Mouse (Mus musculus): ENCODE measurements around the gene Ciz1. TPM values are rescaled to one million over a fixed set of nuclear protein-coding genes. Genes with fewer than 3 reads are reported as not detected.

The Ciz1 gene
- polyA plus RNA-seq, 1 experiment from 2014 or later = 51.1 TPM

DNA sequence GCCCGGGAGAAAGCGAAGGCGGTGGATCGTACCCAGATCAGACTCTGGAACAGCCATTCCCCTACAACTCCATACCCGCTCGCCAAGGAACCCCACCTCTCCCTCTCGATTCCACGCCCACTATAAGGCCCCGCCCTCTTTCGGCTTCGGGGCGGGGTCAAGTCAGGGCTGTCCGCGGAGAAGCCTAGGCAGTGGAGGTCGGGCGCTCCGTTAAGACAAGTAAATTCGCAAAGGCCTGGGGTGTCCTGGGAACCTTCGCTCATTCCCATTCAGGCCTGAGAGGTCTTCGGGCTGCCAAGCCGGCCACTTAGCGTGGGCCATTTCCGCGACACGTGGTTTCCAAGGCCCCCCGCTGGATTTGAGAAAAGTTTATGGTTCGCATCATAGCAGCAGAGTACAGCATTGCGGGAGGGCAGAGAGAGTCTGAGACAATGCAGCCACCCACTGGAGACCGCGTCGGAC lies 43.4 kb downstream of the Ciz1 start, which contains the start of gene Ptges2:
Gene Ptges2, plus strand, starts transcription at position 413 of the 462 bp plus-strand sequence.
- H3K27ac ChIP-seq (replicated peaks) = peak within 1 kb of the TSS; percentile 92
- H3K27me3 ChIP-seq = no peaks in the 10 kb centered on the region
- under 1% methylated on average over 31 of the region's 31 CpGs for WGBS
- peak within 1 kb of the TSS; percentile 96 for H3K4me2 ChIP-seq
- peak within 1 kb of the TSS; percentile 93 for H3K4me3 ChIP-seq
- peak; percentile 93 for ATAC-seq (ENCODE audit: low read depth)
- H3K9me3 ChIP-seq = no peaks in the 10 kb centered on the region
- peak within 1 kb of the TSS; percentile 93 for H3K9ac ChIP-seq
- H3K4me1 ChIP-seq (replicated peaks) = peaks cover 20% of the 10 kb centered on the region
- peaks cover 8% of the 10 kb centered on the region for H3K36me3 ChIP-seq

DNA sequence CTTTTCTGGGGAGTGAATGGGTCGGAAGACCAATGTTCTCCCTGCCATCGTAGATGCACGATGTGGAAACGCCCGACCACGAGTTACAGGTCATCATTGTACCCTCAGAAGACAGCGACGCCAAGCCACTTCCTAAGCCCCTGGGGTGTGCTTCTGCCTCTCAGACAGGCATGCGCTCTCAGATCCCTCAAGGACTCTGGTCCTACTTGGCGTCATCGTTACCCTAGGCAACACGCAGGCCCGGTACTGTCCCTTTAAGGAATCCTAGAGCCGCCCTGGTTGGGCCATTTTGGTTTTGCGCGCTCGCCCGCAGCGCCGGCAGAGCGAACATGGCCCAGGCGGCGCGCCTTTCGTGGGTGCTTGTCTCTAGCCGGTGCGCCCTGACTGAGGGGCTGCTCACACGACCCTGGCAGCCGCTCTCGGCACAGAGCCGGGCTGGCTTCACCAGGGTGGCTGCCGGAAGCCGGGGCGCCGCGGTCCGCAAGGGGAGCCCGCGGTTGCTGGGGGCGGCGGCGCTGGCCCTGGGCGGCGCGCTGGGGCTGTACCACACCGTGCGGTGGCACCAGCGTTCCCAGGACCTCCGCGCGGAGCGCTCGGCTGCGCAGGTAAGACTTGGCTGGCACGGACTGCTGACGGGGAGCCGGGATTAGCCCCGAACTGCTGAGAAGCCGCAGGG lies 44.0 kb downstream of the Ciz1 start:
- H3K4me3 ChIP-seq = peak overlapping the region; percentile 93
- ATAC-seq (ENCODE audit: low read depth) = peak; percentile 97
- H3K36me3 ChIP-seq = peaks cover 13% of the 10 kb centered on the region
- peaks cover 20% of the 10 kb centered on the region for H3K4me1 ChIP-seq (replicated peaks)
- peak overlapping the region; percentile 93 for H3K9ac ChIP-seq
- under 1% methylated on average over 59 of the region's 59 CpGs for WGBS
- H3K27me3 ChIP-seq = no peaks in the 10 kb centered on the region
- H3K4me2 ChIP-seq = peak overlapping the region; percentile 96
- peak overlapping the region; percentile 92 for H3K27ac ChIP-seq (replicated peaks)
- H3K9me3 ChIP-seq = no peaks in the 10 kb centered on the region

DNA sequence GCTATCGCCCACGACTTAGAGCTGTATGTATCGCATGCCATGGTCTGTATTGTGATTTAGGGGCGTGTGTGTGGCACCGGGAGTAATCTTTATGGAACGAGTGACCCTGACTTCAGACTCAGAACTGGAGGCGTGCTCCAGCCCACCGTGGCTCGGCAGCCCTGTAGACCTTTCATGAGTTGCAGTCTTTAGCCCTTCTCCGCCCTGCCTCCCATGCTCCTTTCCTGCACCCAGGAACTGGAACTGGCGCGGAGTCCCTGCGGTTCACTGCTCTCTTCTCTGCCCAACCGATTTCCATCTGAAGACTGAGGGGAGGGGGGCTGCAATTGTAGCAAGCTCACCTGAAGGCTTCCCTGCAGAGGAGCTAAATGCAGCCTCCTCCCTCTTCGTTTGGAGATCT lies 44.6 kb downstream of the Ciz1 start:
- Histone ChIP-seq H3K36me3 (peaks cover 19% of the 10 kb centered on the region), H3K9ac (peak overlapping the region; percentile 93), H3K27ac (replicated peaks) (peak overlapping the region; percentile 92; the same call in 1 of the 2 replicates), H3K4me3 (peak overlapping the region; percentile 93), H3K27me3 (no peaks in the 10 kb centered on the region), H3K4me1 (replicated peaks) (peaks cover 20% of the 10 kb centered on the region), H3K9me3 (no peaks in the 10 kb centered on the region), H3K4me2 (peak overlapping the region; percentile 96)
- no peak for ATAC-seq (ENCODE audit: low read depth)
- 1% methylated on average over 15 of the region's 15 CpGs for WGBS

DNA sequence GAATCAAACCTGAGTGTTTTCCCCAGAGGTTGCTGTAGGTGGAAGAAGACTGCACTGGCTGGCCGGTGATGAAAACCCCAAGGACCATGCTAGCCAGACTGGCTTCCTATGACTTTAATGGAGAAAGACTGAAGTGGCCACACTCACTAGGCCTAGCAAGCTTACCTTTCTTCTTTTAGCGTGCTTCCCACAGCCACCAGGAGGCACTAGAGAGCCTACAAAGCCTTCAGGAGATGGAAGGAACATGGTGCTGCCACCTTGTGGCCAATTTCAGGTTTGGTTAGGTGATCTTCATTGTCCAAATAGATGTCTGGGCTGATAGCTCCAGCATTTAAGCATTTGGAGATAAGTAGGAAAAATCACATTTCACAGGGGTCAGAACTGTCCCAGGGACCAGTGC lies 52.5 kb downstream of the Ciz1 start:
- Histone ChIP-seq H3K4me1 (replicated peaks) (no peaks in the 10 kb centered on the region), H3K9me3 (no peaks in the 10 kb centered on the region), H3K9ac (no peak overlapping the region), H3K4me3 (no peak overlapping the region), H3K27me3 (no peaks in the 10 kb centered on the region), H3K27ac (replicated peaks) (no peak overlapping the region), H3K36me3 (peaks cover 35% of the 10 kb centered on the region), H3K4me2 (no peak overlapping the region)
- 25% methylated on average over 2 of the region's 2 CpGs for WGBS
- peak; percentile 37; the same call in 1 of the 2 replicates for ATAC-seq (ENCODE audit: low read depth)

DNA sequence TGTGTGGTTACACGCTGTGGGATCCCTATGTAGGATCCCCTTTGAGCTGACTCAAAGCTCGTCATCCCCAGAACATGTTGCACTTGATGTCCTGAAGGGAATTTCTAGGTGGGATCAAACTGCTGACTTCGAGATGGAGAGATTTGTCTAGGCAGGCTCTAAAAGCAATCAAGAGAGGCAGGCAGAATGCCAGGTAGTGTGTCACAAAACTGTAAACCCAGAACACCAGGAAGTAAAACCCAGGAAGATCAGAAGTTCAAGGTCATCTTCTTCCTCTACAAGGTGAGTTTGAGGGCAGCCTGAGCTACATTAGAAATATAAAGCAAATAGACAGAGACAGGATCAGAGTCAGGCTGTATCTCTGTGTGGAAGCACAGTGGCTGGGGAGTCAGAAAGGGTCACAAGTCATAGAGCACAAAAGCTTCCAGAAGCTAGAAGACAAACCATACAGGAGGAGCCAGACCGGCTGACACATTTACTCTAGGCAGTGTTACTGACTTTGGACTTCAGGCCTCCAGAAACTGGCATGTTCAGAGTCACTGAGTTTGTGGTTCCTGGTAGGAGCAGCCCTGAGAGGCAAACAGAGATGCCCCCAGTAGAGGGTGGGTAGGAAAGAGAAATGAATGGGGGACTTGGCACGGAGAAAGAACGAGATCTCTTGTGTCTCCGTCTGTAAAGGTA lies 55.2 kb downstream of the Ciz1 start:
- Histone ChIP-seq H3K9me3 (no peaks in the 10 kb centered on the region), H3K27ac (replicated peaks) (no peak overlapping the region), H3K4me3 (no peak overlapping the region), H3K4me2 (no peak overlapping the region), H3K27me3 (no peaks in the 10 kb centered on the region), H3K36me3 (peaks cover 10% of the 10 kb centered on the region), H3K4me1 (replicated peaks) (no peaks in the 10 kb centered on the region), H3K9ac (no peak overlapping the region)
- 86% methylated on average over 7 of the region's 7 CpGs for WGBS
- ATAC-seq (ENCODE audit: low read depth) = no peak

DNA sequence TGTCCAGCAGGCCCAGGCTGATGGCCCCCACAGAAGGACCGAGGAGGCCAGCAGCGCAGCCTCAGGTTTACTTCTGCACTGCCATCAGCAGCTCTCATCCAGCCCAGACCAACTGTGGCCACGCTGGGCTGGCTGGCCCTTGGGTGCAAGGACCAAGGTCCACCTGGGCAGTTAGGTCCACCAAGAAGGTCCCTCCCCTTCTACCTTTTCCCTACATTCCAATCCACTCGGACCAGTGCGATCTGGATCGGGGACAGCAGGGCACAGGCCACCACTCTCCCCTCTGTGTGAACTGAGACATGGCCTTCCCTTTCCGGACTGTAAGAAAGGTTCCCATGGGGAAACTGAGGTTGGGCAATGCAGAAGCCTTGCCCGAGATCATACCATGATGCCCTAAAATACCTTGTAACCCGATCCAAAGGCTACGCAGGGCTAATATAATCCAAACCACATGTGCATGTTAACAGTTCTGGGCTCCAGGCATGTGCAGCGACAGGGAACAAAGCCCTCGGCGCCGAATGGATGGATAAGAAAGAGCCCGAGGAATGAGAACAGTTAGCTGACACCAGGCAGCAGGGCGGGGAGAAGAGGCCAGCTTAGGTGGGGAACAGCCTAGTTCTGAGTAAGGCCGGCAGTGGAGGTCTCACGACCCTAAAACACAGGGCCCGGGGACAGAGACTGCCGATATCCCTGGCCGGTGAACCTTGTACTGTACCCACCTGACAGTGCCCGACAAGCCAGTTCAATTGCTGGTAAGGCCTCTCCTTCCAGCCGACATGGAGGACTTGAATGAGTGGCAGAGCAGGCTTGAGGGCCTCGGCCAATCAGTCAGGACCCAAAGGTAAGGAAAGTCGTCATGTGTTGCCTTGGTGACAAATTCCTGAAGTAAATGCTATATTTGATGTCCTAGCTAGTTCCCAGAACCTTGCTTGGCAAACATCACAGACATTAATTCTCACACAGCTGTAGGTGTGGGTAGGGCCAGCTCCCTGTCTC lies 56.6 kb downstream of the Ciz1 start:
- Histone ChIP-seq H3K4me2 (no peak overlapping the region), H3K36me3 (peaks cover 2% of the 10 kb centered on the region), H3K27ac (replicated peaks) (no peak overlapping the region), H3K9ac (no peak overlapping the region), H3K27me3 (no peaks in the 10 kb centered on the region), H3K4me1 (replicated peaks) (no peaks in the 10 kb centered on the region), H3K9me3 (no peaks in the 10 kb centered on the region), H3K4me3 (no peak overlapping the region)
- WGBS = 79% methylated on average over 25 of the region's 25 CpGs
- no peak for ATAC-seq (ENCODE audit: low read depth)

DNA sequence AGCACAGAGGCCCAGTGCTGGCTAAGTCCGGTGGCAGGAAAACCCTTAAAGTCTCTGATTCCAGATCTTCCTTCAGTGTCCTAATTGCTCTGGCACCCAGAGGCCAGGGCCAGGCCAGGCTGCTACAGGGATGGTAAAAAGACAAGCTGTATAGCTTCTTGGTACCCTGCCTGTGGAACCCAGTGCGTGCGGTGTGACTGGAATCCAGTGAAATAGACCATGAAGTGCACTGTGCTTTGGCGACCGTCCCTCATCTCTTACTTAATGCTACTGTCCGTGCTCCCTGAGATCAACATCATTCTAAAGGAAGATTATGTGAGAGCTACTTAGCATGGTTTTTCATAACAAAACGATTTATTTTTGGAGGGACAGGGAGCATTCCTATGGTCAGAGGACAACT lies 59.3 kb downstream of the Ciz1 start:
- ATAC-seq (ENCODE audit: low read depth) = no peak
- no peaks in the 10 kb centered on the region for H3K9me3 ChIP-seq
- no peak overlapping the region for H3K9ac ChIP-seq
- peaks cover 29% of the 10 kb centered on the region for H3K36me3 ChIP-seq
- H3K27ac ChIP-seq (replicated peaks) = no peak overlapping the region
- WGBS = 90% methylated on average over 7 of the region's 7 CpGs
- no peak overlapping the region for H3K4me2 ChIP-seq
- no peaks in the 10 kb centered on the region for H3K4me1 ChIP-seq (replicated peaks)
- no peaks in the 10 kb centered on the region for H3K27me3 ChIP-seq
- no peak overlapping the region for H3K4me3 ChIP-seq

DNA sequence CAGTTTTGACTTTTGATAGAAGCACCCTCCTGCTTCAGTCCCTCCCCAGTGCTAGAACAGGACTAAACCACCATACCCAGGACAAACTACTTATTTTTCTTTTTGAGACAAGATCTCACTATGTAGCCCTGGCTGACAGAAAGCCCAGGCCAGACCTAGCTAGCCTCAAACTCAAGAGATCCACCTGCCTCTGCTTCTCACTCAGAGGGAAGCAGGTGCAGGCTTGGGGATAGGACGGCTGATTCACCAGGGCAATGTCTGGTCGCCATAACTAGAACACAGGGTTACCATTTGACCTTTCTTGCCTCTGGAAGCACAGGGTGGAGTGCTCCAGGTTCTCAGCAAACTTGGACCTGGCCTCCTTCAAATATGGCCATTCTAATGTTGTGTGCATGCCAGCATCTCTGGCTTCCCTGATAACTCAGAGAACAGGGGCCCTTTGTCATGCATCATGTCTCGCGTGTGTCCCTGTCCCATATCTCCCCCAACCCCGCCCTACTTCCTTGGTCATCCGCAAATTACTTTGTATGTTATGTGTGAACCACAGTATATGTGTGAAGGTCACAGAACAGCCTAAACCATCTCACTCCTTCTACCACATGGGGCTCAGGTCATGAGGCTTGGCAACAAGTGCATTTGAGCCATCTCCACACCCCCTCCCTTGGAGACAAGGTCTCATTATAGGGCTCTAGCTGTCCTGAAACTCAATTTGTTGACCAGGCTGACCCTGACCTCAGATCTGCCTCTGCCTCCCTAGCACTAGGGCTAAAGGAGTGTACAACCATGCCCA lies 60.8 kb downstream of the Ciz1 start:
- Histone ChIP-seq H3K27me3 (no peaks in the 10 kb centered on the region), H3K4me1 (replicated peaks) (no peaks in the 10 kb centered on the region), H3K4me3 (no peak overlapping the region), H3K9me3 (no peaks in the 10 kb centered on the region), H3K36me3 (peaks cover 45% of the 10 kb centered on the region), H3K9ac (no peak overlapping the region), H3K4me2 (no peak overlapping the region), H3K27ac (replicated peaks) (no peak overlapping the region)
- ATAC-seq (ENCODE audit: low read depth) = no peak
- 93% methylated on average over 6 of the region's 6 CpGs for WGBS

DNA sequence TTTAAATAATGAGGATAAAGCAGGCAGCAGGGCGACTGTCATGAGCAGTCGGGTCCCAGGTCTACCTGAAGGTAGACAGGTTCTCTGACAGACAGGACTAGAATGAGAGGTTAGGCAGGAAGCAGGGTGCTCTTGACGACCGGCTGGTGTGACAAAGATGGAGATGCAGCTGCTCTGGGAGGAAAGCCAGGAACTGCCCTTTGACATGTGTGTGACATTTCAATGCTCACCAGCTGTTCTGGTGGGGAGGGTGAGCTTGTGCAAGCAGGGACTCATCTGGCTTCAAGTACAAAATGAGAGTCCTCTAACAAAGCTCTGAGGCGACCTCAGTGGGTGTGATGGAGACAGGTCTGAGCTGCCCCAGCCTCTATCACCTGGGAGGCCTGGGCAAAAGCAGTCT lies 61.8 kb downstream of the Ciz1 start:
- Histone ChIP-seq H3K27me3 (no peaks in the 10 kb centered on the region), H3K9me3 (no peaks in the 10 kb centered on the region), H3K4me1 (replicated peaks) (no peaks in the 10 kb centered on the region), H3K27ac (replicated peaks) (no peak overlapping the region), H3K4me3 (no peak overlapping the region), H3K36me3 (peaks cover 55% of the 10 kb centered on the region), H3K9ac (no peak overlapping the region), H3K4me2 (no peak overlapping the region)
- ATAC-seq (ENCODE audit: low read depth) = no peak
- 60% methylated on average over 5 of the region's 5 CpGs for WGBS

DNA sequence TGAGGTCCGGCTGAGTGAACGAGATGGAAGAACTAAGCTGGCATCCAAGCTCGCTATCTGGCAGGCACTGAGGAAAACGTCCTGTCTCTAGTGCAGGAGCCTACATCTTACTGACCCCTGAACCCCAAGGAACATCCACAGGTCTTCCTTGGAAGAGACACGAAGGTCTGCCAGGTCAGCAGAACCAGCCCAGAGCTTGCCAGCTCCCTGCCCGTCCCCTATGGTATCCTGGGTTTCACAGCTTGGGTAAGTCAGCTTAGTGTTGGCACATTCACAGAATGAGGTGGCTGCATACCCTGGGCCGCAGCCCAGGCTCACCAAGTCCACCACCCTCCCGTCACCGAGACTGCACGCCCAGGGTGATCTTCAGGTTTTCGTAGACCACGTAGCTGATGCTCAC lies 63.7 kb downstream of the Ciz1 start:
- H3K9ac ChIP-seq = no peak overlapping the region
- H3K4me3 ChIP-seq = no peak overlapping the region
- 96% methylated on average over 12 of the region's 12 CpGs for WGBS
- no peaks in the 10 kb centered on the region for H3K27me3 ChIP-seq
- no peaks in the 10 kb centered on the region for H3K9me3 ChIP-seq
- no peaks in the 10 kb centered on the region for H3K4me1 ChIP-seq (replicated peaks)
- H3K27ac ChIP-seq (replicated peaks) = no peak overlapping the region
- no peak overlapping the region for H3K4me2 ChIP-seq
- peaks cover 73% of the 10 kb centered on the region for H3K36me3 ChIP-seq
- ATAC-seq (ENCODE audit: low read depth) = no peak

DNA sequence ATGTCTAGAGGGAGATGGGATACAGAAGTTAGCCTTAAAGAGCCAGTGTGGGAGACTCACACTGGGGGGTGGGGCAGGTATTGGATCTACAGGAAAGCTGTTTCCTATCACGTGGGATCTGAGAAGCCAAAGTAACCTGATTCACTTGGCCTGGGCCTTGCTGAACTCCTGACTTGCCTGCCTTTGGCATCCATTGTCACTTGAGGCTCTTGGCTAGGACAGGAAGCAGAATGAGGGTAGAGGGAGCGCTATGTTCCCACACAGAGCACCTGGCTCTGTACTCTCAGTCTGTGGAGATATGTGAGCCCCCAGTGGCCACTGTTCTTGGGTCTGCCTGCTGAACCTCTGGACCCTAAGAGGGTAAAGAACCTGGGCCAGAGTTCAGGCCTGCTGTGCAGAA lies 64.4 kb downstream of the Ciz1 start:
- no peak overlapping the region for H3K9ac ChIP-seq
- H3K4me1 ChIP-seq (replicated peaks) = no peaks in the 10 kb centered on the region
- no peaks in the 10 kb centered on the region for H3K27me3 ChIP-seq
- ATAC-seq (ENCODE audit: low read depth) = no peak
- H3K9me3 ChIP-seq = no peaks in the 10 kb centered on the region
- no peak overlapping the region for H3K4me2 ChIP-seq
- WGBS = 92% methylated on average over 2 of the region's 2 CpGs
- no peak overlapping the region for H3K4me3 ChIP-seq
- H3K36me3 ChIP-seq = peaks cover 81% of the 10 kb centered on the region
- H3K27ac ChIP-seq (replicated peaks) = no peak overlapping the region
